Mouse (Mus musculus) limb, embryonic 10.5 days (tissue): ENCODE data around the gene Mcoln3. TPM values are rescaled to one million over a fixed set of nuclear protein-coding genes. Genes with fewer than 3 reads are reported as not detected.

ENCODE experiments used
- DNase-seq: peaks from one replicate; pipeline ENCODE4 v3.0.0-alpha.2; 2017; ENCODE audit warnings: low spot score
- H3K27ac ChIP-seq: fragments of 300-500 bp; sonication (generic); 2 replicates; pipeline ENCODE4 v1.5.1; 2016; ENCODE audit warnings: mild to moderate bottlenecking
- H3K27me3 ChIP-seq: fragments of 300-500 bp; sonication (generic); 2 replicates; pipeline ENCODE4 v1.6.1; 2016; ENCODE audit warnings: low read depth, mild to moderate bottlenecking; ENCODE audit not compliant: poor library complexity, severe bottlenecking
- H3K36me3 ChIP-seq: fragments of 300-500 bp; sonication (generic); 2 replicates; pipeline ENCODE4 v1.6.1; 2016; ENCODE audit warnings: mild to moderate bottlenecking, moderate library complexity
- H3K4me1 ChIP-seq: fragments of 300-500 bp; sonication (generic); 2 replicates; pipeline ENCODE4 v1.6.1; 2016
- H3K4me3 ChIP-seq: fragments of 300-500 bp; sonication (generic); 2 replicates; pipeline ENCODE4 v1.5.1; 2016; ENCODE audit warnings: mild to moderate bottlenecking, moderate library complexity
- H3K9me3 ChIP-seq: fragments of 300-500 bp; sonication (generic); replicated peaks from 2 replicates; pipeline ENCODE4 v1.6.1; 2016; ENCODE audit warnings: mild to moderate bottlenecking
- WGBS: fragments of 180-500 bp; shearing (Covaris S2); methylation state at CpG from one replicate; pipeline ENCODE4 v1.1.7; 2016; 5-methylcytosine and 5-hydroxymethylcytosine counted together
- polyA plus RNA-seq: library from polyadenylated mRNA; unstranded; fragments of >200 nt; fragmentation: Nextera tagmentation; extraction: Ambion mirVana; gene quantifications from 2 replicates; pipeline ENCODE4 v1.2.1, GENCODE M21; 2016

Gene Mcoln3
- polyA plus RNA-seq, 1 experiment from 2014 or later: 5.9 TPM

DNA sequence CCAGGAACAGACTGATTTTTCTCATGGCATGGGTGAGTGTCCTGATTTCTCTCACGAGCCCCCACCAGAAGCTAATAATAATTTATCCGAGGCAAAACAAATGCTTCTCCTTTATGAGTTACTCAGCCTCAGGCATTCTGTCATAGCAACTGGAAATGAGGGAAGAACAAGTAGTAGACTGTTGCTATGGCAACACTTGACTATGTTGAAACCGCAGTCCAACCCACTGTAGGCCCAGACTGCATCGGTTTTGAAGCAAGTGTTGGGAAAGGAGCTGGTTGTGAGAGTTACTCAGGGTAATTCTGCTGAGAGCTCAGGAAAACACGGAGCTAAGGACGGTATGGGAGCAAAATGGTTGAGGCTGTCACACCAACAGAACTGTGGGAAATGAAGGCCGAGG is 25.3 kb downstream of the Mcoln3 start:
- no peak for DNase-seq
- WGBS: 90% methylated on average over 7 of the region's 7 CpGs

DNA sequence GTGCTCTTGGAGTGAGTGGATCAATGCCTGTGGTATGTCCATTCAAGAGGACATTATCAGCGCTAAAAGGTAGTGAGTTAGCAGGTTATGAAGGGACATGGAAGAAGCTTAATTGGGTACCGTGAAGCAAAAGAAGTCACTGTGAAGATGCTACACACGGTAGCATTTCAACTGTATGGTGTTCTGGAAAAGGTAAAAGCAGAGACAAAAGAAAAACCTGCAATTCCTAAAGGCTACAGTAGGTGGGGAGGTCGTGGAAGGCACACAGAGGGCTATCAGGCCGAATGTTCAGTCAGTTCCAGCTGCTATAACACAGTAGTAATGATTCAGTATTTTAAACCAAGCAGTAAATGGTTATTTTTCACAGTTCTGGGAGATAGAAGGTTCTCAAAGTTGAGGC is 28.3 kb downstream of the Mcoln3 start:
- H3K4me1 ChIP-seq: peaks cover 16% of the 10 kb centered on the region
- no peaks in the 10 kb centered on the region for H3K36me3 ChIP-seq
- H3K27me3 ChIP-seq: peaks cover 18% of the 10 kb centered on the region; the same call in 1 of the 2 replicates
- H3K4me3 ChIP-seq: no peak overlapping the region
- H3K27ac ChIP-seq: no peak overlapping the region
- 61% methylated on average over 5 of the region's 5 CpGs for WGBS
- H3K9me3 ChIP-seq: no peaks in the 10 kb centered on the region
- no peak for DNase-seq

More for the DNA sequence above, 25.3 kb downstream of the Mcoln3 start:
- Histone ChIP-seq H3K36me3 (peaks cover 3% of the 10 kb centered on the region; the same call in 1 of the 2 replicates), H3K27me3 (no peaks in the 10 kb centered on the region), H3K4me3 (no peak overlapping the region), H3K9me3 (no peaks in the 10 kb centered on the region), H3K27ac (no peak overlapping the region), H3K4me1 (no peaks in the 10 kb centered on the region)

DNA sequence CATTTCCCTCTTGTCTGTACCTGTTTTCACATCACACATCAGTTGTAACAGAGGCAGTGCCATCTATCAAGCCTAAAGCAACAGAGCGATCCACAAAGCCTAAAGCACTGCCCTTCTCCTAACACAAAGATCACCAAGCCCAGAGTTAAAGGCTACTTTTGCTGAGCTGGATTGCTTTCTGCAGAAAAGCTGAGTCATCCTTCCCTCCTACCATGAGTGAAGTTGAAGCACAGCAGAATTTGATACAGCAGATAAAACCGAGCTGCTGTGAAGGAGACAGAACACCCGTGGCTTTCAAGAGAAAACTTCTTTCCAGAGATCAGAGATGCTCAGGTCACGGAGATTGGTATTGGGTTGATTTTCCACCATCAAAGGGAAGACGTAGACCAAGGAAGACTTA is 28.9 kb downstream of the Mcoln3 start:
- Histone ChIP-seq H3K4me3 (no peak overlapping the region), H3K9me3 (no peaks in the 10 kb centered on the region), H3K36me3 (no peaks in the 10 kb centered on the region), H3K27me3 (peaks cover 24% of the 10 kb centered on the region), H3K27ac (no peak overlapping the region), H3K4me1 (peaks cover 19% of the 10 kb centered on the region)
- WGBS: 75% methylated on average over 5 of the region's 5 CpGs
- DNase-seq: no peak

DNA sequence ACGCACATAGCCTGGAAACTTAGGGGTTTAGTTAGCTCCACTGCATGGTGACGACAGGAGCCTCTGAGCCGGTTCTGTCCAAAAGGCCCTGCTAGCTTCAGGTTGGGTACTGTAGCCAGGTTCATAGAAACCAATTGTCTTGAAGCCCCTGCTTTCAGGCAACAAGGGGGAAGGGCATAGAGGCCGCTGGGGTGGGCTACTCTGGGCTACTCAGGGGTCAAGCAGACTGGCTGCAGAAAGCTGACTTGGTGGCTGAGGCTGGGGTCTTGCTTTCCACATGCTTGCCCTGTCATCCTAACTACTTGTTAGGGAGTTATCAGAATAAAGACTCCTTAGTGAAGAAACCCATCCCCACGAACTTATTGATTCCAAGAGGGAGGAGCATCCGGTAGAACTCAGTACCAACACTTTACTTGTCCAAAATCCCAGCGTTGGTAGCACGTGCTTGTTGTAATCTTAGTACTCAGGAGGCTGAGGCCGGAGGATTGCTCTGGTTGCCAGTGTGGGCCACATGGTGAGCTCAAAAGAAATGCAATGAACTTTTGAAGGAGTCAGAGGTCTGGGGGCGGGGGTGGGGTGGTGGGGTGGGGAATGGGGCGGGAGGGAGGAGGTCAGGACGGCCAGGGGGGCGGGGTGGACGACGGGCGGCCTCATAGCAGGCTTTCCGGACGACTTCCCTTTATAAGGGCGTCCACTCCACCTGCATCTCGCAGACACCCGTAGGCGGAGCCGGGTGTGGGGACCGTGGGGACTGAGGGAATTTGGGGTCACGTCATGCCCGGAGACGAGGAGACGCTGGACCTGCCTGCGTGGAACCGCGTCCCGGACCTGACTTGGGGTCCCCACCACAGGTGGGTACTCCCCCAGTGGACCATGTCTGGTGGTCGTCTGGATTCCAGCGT is 32.2 kb downstream of the Mcoln3 start, which contains the start of gene Mcoln2:
Gene Mcoln2, plus strand, starts transcription at position 678 of the 902 bp plus-strand sequence.
- Histone ChIP-seq H3K27ac (peak within 1 kb of the TSS; percentile 73), H3K4me1 (peaks cover 33% of the 10 kb centered on the region), H3K36me3 (no peaks in the 10 kb centered on the region), H3K9me3 (no peaks in the 10 kb centered on the region), H3K4me3 (peak within 1 kb of the TSS; percentile 59), H3K27me3 (peaks cover 39% of the 10 kb centered on the region)
- no peak for DNase-seq
- WGBS: 14% methylated on average over 34 of the region's 34 CpGs

DNA sequence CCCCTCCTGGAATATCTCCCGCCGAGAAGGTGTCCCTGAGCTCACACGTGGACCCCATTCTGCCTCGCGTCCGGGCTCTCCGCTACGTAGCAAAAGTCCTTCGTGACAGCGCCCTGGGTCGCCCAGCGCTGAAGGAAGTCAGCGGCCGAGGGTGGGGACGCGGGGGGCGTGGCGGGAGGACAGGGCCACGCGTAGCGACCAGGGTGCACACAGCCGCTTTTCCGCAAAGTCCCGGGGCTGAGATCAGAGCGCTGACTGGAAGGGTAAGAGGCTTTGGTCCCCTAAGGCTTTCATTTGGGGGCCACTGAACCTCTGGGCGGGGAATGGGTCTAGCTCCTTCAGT is 32.8 kb downstream of the Mcoln3 start:
- DNase-seq: peak; percentile 50
- Histone ChIP-seq H3K27ac (peak overlapping the region; percentile 73), H3K9me3 (no peaks in the 10 kb centered on the region), H3K36me3 (no peaks in the 10 kb centered on the region), H3K27me3 (peaks cover 39% of the 10 kb centered on the region), H3K4me3 (peak overlapping the region; percentile 59), H3K4me1 (peaks cover 35% of the 10 kb centered on the region)
- 1% methylated on average over 26 of the region's 26 CpGs for WGBS

GRCm38 (mm10) chr3:146150560-146150959 is 33.3 kb downstream of the Mcoln3 start:
- Histone ChIP-seq H3K9me3 (no peaks in the 10 kb centered on the region), H3K27me3 (peaks cover 39% of the 10 kb centered on the region), H3K4me1 (peaks cover 35% of the 10 kb centered on the region), H3K4me3 (peak overlapping the region; percentile 59), H3K27ac (0 out of 2 replicates have a peak overlapping the region, but pooled peaks have one; percentile 73), H3K36me3 (no peaks in the 10 kb centered on the region)
- DNase-seq: peak; percentile 38
- WGBS: 29% methylated on average over 11 of the region's 11 CpGs

DNA sequence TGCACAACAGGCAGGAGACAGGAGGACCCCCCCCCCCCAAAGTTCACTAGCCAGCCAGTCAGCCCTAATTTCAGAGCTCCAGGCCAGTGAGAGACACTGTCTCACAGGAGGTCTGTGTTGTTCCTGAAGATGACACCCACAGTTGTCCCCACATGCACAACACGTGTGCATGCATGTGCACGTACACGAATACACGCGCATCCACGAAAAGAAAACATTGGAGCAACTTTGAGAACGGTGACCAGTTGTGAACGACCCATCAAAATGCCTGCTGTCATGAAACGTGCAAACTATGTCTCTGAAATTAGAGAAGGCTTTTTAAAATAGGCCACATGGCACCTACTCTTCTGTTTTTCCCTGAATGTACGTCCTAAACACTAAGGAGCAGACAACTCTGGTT is 34.1 kb downstream of the Mcoln3 start:
- no peak overlapping the region for H3K27ac ChIP-seq
- H3K9me3 ChIP-seq: no peaks in the 10 kb centered on the region
- H3K36me3 ChIP-seq: no peaks in the 10 kb centered on the region
- 95% methylated on average over 10 of the region's 10 CpGs for WGBS
- peaks cover 39% of the 10 kb centered on the region for H3K27me3 ChIP-seq
- no peak for DNase-seq
- peaks cover 35% of the 10 kb centered on the region for H3K4me1 ChIP-seq
- H3K4me3 ChIP-seq: no peak overlapping the region

DNA sequence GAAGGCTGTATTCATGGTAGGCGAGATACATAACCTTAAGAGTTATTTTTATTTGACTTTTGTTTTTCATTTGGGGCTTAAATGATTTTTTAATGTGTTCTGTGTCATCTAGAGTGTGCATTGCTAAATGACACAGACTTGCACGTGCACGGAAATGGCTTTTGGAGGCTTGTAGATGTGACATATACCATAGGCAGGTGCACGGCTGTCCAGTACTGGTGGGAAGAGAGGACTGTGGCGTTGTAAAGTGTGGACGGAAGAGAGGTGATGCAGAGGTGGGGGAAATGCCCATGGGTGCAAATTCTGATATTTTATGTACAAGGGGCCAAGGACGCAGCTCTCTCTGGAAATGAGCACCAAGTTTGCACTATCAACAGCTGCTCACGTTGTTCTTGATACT is 34.5 kb downstream of the Mcoln3 start:
- 94% methylated on average over 8 of the region's 8 CpGs for WGBS
- DNase-seq: no peak
- H3K4me1 ChIP-seq: peaks cover 35% of the 10 kb centered on the region
- no peaks in the 10 kb centered on the region for H3K9me3 ChIP-seq
- H3K27ac ChIP-seq: no peak overlapping the region
- no peaks in the 10 kb centered on the region for H3K36me3 ChIP-seq
- peaks cover 39% of the 10 kb centered on the region for H3K27me3 ChIP-seq
- no peak overlapping the region for H3K4me3 ChIP-seq

DNA sequence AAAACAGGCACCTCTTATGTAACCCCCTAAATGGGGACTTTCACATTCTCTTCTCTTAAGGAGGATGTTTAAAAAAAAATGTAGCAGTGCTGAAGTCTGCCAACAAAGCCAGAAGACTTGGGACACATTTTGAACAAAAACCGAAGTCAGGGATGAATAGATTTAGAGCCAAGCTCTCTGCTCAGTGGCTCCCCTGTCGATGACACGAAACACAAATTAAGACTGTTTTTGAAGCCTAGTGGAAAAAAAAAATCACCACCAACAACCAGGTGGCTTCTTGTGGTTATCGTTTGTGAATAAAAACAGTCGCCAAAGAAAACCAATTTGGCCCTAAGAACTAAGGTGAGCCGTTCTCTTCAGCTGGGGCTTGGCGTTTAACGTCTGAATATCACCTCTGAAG is 35.1 kb downstream of the Mcoln3 start:
- peaks cover 39% of the 10 kb centered on the region for H3K27me3 ChIP-seq

GRCm38 (mm10) chr3:146152913-146153312 is 35.7 kb downstream of the Mcoln3 start:
- Histone ChIP-seq H3K27ac (no peak overlapping the region), H3K27me3 (peaks cover 39% of the 10 kb centered on the region), H3K36me3 (no peaks in the 10 kb centered on the region), H3K9me3 (no peaks in the 10 kb centered on the region), H3K4me1 (peaks cover 35% of the 10 kb centered on the region), H3K4me3 (no peak overlapping the region)
- WGBS: 86% methylated on average over 2 of the region's 2 CpGs
- no peak for DNase-seq

More for the DNA sequence above, 35.1 kb downstream of the Mcoln3 start:
- no peaks in the 10 kb centered on the region for H3K36me3 ChIP-seq
- peaks cover 35% of the 10 kb centered on the region for H3K4me1 ChIP-seq
- H3K4me3 ChIP-seq: no peak overlapping the region
- no peak overlapping the region for H3K27ac ChIP-seq
- no peaks in the 10 kb centered on the region for H3K9me3 ChIP-seq
- no peak for DNase-seq
- WGBS: 86% methylated on average over 8 of the region's 8 CpGs

GRCm38 (mm10) chr3:146153862-146154611 is 36.8 kb downstream of the Mcoln3 start:
- Histone ChIP-seq H3K4me1 (peaks cover 34% of the 10 kb centered on the region), H3K36me3 (no peaks in the 10 kb centered on the region), H3K9me3 (no peaks in the 10 kb centered on the region), H3K4me3 (no peak overlapping the region), H3K27me3 (peaks cover 35% of the 10 kb centered on the region), H3K27ac (0 out of 2 replicates have a peak overlapping the region, but pooled peaks have one; percentile 19)
- DNase-seq: peak; percentile 54
- WGBS: 47% methylated on average over 12 of the region's 12 CpGs

DNA sequence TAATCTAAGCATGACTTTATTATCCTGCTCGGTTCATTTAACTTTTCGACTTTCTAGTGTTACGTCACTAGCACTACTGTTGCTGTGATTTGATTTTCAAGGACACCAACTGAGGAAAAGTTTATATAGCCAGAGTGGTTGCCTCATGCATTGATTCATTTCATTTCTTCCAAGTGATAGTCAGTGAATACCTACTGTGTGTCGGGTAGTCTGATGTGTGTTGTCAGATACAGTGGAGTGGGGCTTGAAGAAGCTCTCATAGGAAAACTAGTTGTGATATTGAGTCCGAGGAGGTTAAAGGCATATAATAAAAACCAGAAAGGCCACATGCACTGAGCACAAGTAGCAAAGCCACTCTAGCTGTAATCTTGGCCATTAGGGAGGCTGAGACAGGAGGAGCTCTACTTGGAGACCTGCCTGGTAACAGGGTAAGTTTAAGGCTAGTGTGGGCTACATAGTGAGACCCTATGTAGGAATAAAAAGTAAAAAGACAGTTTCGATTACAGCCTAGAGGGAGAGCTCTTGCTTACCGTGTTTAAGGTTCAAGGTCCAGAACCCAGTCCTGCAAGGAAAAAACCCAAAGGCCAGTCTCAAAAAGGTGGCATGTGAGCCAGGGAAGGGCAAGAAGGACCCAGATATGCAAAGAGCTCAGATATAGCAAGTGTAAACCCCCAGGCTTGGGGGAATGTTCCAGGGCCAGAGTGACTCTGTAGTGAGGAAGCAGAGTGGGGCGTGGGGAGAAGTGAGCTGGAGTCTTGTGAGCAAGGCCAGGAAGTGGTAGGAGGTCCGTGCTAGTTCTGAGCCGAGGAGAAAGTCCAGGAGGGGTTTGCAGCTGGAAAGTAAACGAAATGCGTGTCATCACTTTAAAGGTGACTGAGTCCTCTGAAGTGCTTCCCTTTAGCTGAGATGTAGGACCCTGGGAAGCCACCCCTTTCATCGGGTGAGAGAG is 38.7 kb downstream of the Mcoln3 start:
- no peak overlapping the region for H3K27ac ChIP-seq
- 75% methylated on average over 13 of the region's 13 CpGs for WGBS

More for the DNA sequence above, 38.7 kb downstream of the Mcoln3 start:
- H3K36me3 ChIP-seq: no peaks in the 10 kb centered on the region
- H3K4me3 ChIP-seq: no peak overlapping the region
- peaks cover 18% of the 10 kb centered on the region for H3K27me3 ChIP-seq
- no peaks in the 10 kb centered on the region for H3K9me3 ChIP-seq
- no peak for DNase-seq
- H3K4me1 ChIP-seq: peaks cover 16% of the 10 kb centered on the region
